Mouse (Mus musculus) yolk sac, embryonic 10.5 days (tissue): ENCODE results near the gene Alad.

Source experiments
- DNase-seq: peaks from one replicate; pipeline ENCODE4 v3.0.0-alpha.2; 2017; ENCODE audit warnings: low spot score

The Alad gene

GRCm38 (mm10) chr4:62517538-62518415 lies 1.9 kb downstream of the Alad start:
- no peak for DNase-seq

GRCm38 (mm10) chr4:62517046-62517445 lies 2.7 kb downstream of the Alad start:
- DNase-seq: no peak

- peak; percentile 55 for DNase-seq
Observed at GRCm38 (mm10) chr4:62516579-62516978, 3.1 kb downstream of the Alad start.

DNA sequence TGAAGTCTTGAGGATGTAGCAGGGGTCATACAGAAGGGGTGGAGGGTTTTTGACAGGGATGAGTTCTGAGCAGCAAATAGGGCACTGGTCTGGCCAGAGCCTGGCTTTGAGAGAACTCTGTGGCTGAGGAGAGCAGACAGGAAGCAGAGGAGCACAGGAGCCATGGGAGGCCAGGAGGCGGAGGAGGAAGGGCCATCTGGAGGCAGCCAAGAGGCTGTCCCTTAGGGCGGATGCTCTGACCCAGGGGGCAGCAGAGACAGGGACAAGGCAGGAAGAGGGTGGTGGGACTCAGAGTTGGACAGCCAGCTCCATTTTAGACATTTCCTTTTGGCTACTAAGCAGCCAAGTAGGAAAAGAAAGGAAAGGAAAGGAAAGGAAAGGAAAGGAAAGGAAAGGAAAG lies 3.6 kb downstream of the Alad start:
- DNase-seq: no peak

DNA sequence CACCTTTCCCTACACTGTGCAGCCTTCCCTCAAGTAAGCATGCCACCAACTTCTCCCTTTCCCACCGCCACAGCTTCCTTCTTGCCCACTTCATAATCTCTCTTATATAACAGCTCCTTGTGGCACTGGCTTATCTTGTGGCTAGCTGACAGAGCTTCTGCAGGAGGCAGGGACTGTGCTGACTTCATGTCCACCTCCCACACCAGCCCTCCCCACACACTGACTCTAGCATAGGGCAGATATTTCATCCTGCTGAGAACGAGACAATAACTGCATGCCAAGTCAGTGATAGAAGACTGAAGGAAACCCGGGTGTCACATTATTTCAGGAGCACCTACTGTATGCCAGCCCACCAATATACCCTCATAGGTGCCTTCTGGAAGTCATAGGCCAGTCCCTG lies 4.2 kb downstream of the Alad start:
- no peak for DNase-seq

DNA sequence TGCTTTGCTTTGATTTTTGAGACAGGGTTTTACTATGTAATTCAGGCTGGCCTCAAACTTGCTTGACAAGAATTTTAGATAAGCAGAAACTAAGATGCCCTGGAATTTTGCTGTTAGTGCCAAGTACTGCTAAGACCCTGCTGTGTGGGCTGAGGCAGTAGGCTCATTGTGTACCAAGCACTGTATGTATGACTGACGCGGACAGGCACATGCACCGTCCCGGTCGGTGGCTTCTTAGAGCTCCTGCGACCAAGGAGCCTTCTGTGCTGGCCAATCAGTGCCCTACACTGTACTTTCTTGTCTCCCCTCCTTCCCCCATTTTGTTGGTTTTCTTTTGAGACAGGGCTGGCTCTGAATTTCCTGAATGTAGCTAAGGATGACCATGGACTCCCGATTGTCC lies 4.7 kb downstream of the Alad start:
- no peak for DNase-seq

DNA sequence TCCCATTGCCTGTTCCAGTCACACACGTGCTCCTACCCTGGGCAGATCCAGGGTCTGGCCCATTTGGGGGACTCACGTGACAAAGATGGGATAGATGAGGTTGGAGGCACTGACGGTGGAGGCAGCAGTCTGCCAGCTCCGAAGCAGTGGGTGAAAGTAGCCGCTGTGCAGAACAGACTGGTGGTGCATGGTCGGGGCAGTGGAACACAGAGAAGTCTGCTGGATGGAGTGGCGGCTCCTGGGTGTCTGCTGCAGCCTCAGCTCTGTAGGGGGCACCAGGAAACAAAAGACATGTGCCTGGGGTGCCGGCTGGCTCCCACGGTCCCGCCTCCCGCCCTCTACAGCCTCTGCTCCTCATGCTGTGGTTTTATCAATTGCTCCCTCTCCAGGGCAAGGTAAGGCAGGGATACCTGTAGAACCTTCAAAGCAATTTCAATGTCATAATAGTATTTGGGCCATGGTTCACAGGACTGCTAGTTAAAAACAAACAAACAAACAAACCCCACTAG lies 5.7 kb downstream of the Alad start:
- DNase-seq: no peak

DNA sequence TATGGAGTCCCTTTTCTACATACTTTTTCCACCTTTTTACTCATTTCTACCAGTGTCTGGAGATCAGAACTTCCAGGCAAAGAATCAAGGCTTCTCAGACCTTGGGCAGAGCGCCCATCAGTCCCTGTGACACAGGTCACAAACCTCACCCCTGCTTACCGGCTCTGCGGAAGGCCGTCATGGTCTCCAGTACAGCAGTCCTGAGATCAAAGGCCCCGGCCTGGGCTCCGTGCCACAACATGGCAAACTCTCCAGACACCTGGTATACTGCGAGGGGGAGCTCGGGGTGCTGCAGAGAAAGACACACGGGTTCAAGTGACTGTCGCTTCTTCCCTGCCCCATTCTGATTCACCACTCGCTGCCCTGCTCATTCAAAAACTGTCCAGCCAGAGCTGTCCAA lies 9.8 kb downstream of the Alad start:
- no peak for DNase-seq

- no peak for DNase-seq
Observed at GRCm38 (mm10) chr4:62508839-62509238, 10.9 kb downstream of the Alad start.

DNA sequence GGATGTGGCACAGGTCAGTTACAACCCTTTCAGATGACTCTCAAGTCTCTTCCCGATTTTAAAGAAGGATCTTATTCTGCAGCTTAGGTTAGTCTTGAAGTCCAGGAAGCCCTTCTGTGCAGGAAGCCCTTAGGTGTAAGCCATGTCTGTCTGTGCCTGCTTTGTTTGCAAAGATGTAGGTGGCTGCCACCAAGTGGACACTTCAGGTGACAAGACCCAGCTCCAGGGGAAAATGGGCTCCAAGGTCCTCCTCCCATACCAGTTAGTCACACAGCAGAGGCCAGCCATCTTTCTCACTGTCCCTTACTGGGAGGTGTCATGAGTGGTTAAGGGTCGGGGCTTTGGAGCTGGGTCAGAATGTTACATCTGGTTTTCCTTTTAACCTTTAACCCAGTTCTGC lies 12.9 kb downstream of the Alad start:
- DNase-seq: peak; percentile 59

GRCm38 (mm10) chr4:62505991-62506390 lies 13.7 kb downstream of the Alad start:
- no peak for DNase-seq

- no peak for DNase-seq
Observed at GRCm38 (mm10) chr4:62503374-62503970, 16.2 kb downstream of the Alad start, which contains the start of gene Hdhd3. TSS of gene Hdhd3 (minus strand) at chr4:62503467.

DNA sequence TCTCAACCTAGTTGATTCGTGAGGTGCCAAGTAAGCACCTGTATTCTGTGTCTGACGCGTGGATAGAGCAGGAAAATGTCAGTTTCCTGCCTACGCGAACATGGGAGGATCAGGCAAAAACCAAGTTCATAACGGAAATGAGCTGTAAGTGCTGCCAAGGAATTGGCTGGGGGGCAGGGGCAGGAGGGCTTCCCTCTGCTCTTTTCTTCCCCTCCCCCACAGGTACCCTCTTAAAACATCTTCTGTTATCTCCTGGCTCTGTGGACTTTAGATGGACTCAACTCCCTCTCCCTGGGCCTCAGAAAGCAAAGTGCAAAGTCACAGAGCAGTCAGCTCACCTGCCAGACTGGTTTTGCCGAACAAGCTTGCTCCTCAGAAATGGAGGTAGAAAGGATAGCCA lies 16.7 kb downstream of the Alad start:
- DNase-seq: peak; percentile 84

DNA sequence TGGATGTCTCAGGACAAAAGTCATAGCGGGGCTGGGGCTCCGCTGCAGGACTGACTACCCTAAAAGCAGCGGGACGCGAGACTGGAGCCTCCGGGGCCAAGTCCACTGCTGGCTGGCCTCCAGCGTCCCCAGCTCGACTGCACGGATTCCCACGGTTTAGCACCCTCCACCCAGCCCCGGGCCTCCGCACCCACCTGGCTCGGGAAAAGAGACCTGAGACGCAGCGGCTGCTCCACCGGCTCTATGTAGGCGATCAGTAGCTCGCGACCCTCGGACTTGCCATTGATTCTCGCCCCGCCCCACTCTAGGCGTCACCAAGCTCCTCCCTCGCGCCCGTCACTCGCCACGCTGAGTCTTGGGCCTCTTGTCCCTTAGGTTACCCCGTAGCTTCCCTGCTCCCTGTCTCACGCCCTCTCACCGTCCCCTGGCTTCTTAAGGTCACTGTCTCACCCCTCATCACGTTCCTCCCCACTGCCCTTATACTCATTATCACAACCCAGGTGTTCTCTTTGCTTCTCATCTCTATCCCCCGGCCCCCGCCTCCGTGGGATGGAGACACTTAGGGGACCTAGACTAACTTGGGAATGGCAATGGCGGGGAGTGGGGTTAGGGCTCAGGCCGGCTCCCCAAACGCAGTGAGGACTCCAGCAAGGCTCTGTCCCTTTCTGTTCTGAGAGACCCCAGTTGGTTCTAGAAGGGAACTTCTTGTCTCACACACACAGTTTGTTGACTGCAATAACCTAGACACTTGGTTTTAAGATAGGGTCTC lies 17.6 kb downstream of the Alad start:
- peak; percentile 95 for DNase-seq

- DNase-seq: no peak
Observed at GRCm38 (mm10) chr4:62501534-62501933, 18.2 kb downstream of the Alad start.

- DNase-seq: no peak
Observed at GRCm38 (mm10) chr4:62500799-62501198, 18.9 kb downstream of the Alad start.

- DNase-seq: no peak
Observed at GRCm38 (mm10) chr4:62496815-62497214, 22.9 kb downstream of the Alad start.

- DNase-seq: no peak
Observed at GRCm38 (mm10) chr4:62495946-62496345, 23.8 kb downstream of the Alad start.

- DNase-seq: no peak
Observed at GRCm38 (mm10) chr4:62494230-62494629, 25.5 kb downstream of the Alad start.

GRCm38 (mm10) chr4:62492682-62493081 lies 27.0 kb downstream of the Alad start:
- no peak for DNase-seq

DNA sequence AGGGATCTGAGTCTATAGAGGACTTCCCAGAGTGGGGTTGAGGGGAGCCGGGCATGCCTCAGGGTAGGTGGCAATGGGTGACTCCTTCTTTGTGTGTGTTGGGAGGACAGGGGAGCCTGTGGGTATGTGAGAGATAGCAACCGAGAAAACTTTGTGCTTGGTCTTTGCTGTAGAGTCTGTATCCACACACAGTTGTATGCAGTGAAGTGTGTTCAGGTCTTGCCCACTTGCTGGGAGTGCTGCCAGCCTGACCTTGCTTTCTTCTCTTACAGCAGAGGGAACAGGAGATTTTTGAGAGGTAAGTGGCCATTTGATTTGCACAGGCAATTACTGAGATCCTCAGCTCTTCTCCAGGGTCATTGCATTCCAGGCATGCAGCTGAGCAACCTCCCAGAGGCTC lies 31.8 kb downstream of the Alad start:
- no peak for DNase-seq

GRCm38 (mm10) chr4:62487172-62487571 lies 32.5 kb downstream of the Alad start:
- no peak for DNase-seq
